Mouse (Mus musculus) megakaryocyte, embryonic 14.5 days (primary cell): ENCODE measurements around the gene Nsun7. TPM values are rescaled to one million over a fixed set of nuclear protein-coding genes. Genes with fewer than 3 reads are reported as not detected.

Experiments used
- H3K27me3 ChIP-seq: replicated peaks from 2 replicates; pipeline ENCODE3; 2012; ENCODE audit warnings: inconsistent platforms
- H3K36me3 ChIP-seq: replicated peaks from 2 replicates; pipeline ENCODE3; 2012; ENCODE audit warnings: low read length, inconsistent platforms, mixed read lengths
- H3K4me1 ChIP-seq: 2 replicates; pipeline ENCODE4 v1.6.1; 2012; ENCODE audit warnings: inconsistent platforms
- H3K4me3 ChIP-seq: replicated peaks from 2 replicates; pipeline ENCODE3; 2012; ENCODE audit warnings: moderate library complexity, mild to moderate bottlenecking, inconsistent platforms
- H3K9me3 ChIP-seq: 2 replicates; pipeline ENCODE4 v1.6.1; 2012; ENCODE audit warnings: inconsistent platforms
- FLI1 ChIP-seq: IDR thresholded peaks from 2 replicates; pipeline ENCODE4 v1.6.1; 2012; ENCODE audit warnings: low read length, inconsistent platforms, mixed read lengths
- GATA1 ChIP-seq: IDR thresholded peaks from 3 replicates; pipeline ENCODE4 v1.6.1; 2012; ENCODE audit warnings: mixed read lengths, low read length, inconsistent platforms, borderline replicate concordance
- polyA plus RNA-seq: library from polyadenylated mRNA; stranded (reverse); fragments of >175 nt; gene quantifications from 2 replicates; pipeline ENCODE4 v1.2.3, GENCODE M21; 2012; ENCODE audit warnings: low replicate concordance; ENCODE audit not compliant: insufficient read depth

Nsun7 gene
- polyA plus RNA-seq, 1 experiment, result not detected

DNA sequence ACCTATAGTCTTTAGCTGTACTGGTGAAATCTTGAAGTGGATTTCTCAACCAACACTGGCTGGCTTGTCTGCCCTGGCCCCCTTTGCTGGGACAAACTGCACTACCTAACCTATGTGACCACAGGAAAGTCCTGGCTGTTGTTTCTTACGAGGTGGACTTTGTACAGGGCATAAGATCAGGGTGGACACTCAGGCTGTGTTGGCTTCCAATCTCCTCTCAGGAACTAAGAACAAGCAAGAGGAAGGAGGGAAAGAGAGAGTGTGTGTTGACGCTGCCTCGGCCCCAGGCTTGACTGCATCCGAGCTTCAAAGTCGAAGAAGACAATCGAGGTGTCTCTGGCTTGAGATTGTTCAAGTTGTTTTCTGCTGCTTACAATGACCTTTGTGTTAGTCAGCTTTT lies 87.1 kb downstream of the Nsun7 start:
- peaks cover 33% of the 10 kb centered on the region for H3K4me1 ChIP-seq
- TF ChIP-seq GATA1, result no peak
- no peak for TF ChIP-seq FLI1
- H3K4me3 ChIP-seq, result no peak overlapping the region
- H3K36me3 ChIP-seq, result no peaks in the 10 kb centered on the region
- peaks cover 7% of the 10 kb centered on the region for H3K27me3 ChIP-seq
- no peaks in the 10 kb centered on the region; the same call in 1 of the 2 replicates for H3K9me3 ChIP-seq

Other genes starting within 250 kb of the Nsun7 start
- gene Rbm47, start 86.8 kb upstream of the Nsun7 start, polyA plus RNA-seq, result 4.2 TPM in 1 of 2 replicates, not detected in the other